Mouse (Mus musculus) hindbrain, postnatal 0 days (tissue): ENCODE measurements around the gene Ccnl1. TPM values are rescaled to one million over a fixed set of nuclear protein-coding genes. Genes with fewer than 3 reads are reported as not detected.

ENCODE experiments used
- ATAC-seq: fragments of 200-750 bp; cut with Nextera tagmentation; 2 replicates; pipeline ENCODE4 v1.8.0; 2017; ENCODE audit warnings: mild to moderate bottlenecking, moderate TSS enrichment, moderate library complexity
- DNase-seq: peaks from one replicate; pipeline ENCODE4 v3.0.0-alpha.2; 2015; ENCODE audit warnings: low spot score
- H3K27ac ChIP-seq: fragments of 300-500 bp; sonication (generic); 2 replicates; pipeline ENCODE4 v1.5.1; 2014; ENCODE audit warnings: mild to moderate bottlenecking
- H3K27me3 ChIP-seq: fragments of 300-500 bp; sonication (generic); 2 replicates; pipeline ENCODE4 v1.6.1; 2014; ENCODE audit warnings: low read length, mixed read lengths; ENCODE audit not compliant: insufficient read depth
- H3K36me3 ChIP-seq: fragments of 300-500 bp; sonication (generic); 2 replicates; pipeline ENCODE4 v1.6.1; 2014; ENCODE audit warnings: low read length, mixed read lengths; ENCODE audit not compliant: insufficient read depth
- H3K4me1 ChIP-seq: fragments of 300-500 bp; sonication (generic); 2 replicates; pipeline ENCODE4 v1.6.1; 2014; ENCODE audit warnings: antibody characterized with exemption, low read length, mixed read lengths; ENCODE audit not compliant: insufficient read depth
- H3K4me2 ChIP-seq: fragments of 300-500 bp; sonication (generic); 2 replicates; pipeline ENCODE4 v1.6.1; 2014; ENCODE audit warnings: low read depth, mild to moderate bottlenecking, low read length, moderate library complexity, mixed read lengths
- H3K4me3 ChIP-seq: fragments of 300-500 bp; sonication (generic); 2 replicates; pipeline ENCODE4 v1.5.1; 2014; ENCODE audit warnings: low read length
- H3K9ac ChIP-seq: fragments of 300-500 bp; sonication (generic); replicated peaks from 2 replicates; pipeline ENCODE4 v1.6.1; 2014; ENCODE audit warnings: mild to moderate bottlenecking, low read length, moderate library complexity, mixed read lengths
- H3K9me3 ChIP-seq: fragments of 300-500 bp; sonication (generic); 2 replicates; pipeline ENCODE4 v1.6.1; 2016; ENCODE audit warnings: low read length, mixed read lengths
- CTCF ChIP-seq: IDR thresholded peaks from 2 replicates; pipeline ENCODE4 v1.5.1; 2016; ENCODE audit warnings: antibody characterized with exemption, control low read depth, low read depth
- WGBS: fragments of 180-500 bp; shearing (Covaris S2); extraction: QIAGEN DNeasy Blood & Tissue Kit; methylation state at CpG from one replicate; pipeline ENCODE4 v1.1.7; 2014; 5-methylcytosine and 5-hydroxymethylcytosine counted together
- polyA plus RNA-seq: library from polyadenylated mRNA; unstranded; fragments of >200 nt; fragmentation: Nextera tagmentation; extraction: Ambion mirVana; gene quantifications from 2 replicates; pipeline ENCODE4 v1.2.1, GENCODE M21; 2015
- total RNA-seq: library from RNA; depleted of rRNA; stranded (reverse); fragments of >200 nt; gene quantifications from 2 replicates; pipeline ENCODE4 v1.2.3, GENCODE M21; 2014; rRNA removed

The Ccnl1 gene
- total RNA-seq, result 32.9 and 34.8 TPM in 2 replicates
- 56.8 and 56.9 TPM in 2 replicates for polyA plus RNA-seq

GRCm38 (mm10) chr3:65958102-65958839, at the start of gene Ccnl1:
Gene Ccnl1 (minus strand): TSS chr3:65958249.
- WGBS, result under 1% methylated on average over 68 of the region's 70 CpGs

GRCm38 (mm10) chr3:66004989-66005388, 46.9 kb upstream of the Ccnl1 start:
- no peaks in the 10 kb centered on the region for H3K4me1 ChIP-seq
- DNase-seq (no peak), ATAC-seq (no peak)
- no peaks in the 10 kb centered on the region for H3K9me3 ChIP-seq
- H3K4me3 ChIP-seq, result no peak overlapping the region
- WGBS, result 82% methylated on average over 4 of the region's 4 CpGs
- no peak overlapping the region for H3K9ac ChIP-seq
- no peak overlapping the region for H3K27ac ChIP-seq
- no peak for TF ChIP-seq CTCF
- H3K36me3 ChIP-seq, result no peaks in the 10 kb centered on the region
- no peaks in the 10 kb centered on the region for H3K27me3 ChIP-seq
- no peak overlapping the region for H3K4me2 ChIP-seq

More at GRCm38 (mm10) chr3:65958102-65958839, at the start of gene Ccnl1:
- Histone ChIP-seq H3K27ac (peak within 1 kb of the TSS; percentile 100), H3K4me2 (peak within 1 kb of the TSS; percentile 82), H3K36me3 (peaks cover 9% of the 10 kb centered on the region), H3K4me1 (peaks cover 5% of the 10 kb centered on the region; the same call in 1 of the 2 replicates), H3K27me3 (no peaks in the 10 kb centered on the region), H3K4me3 (peak within 1 kb of the TSS; percentile 97), H3K9ac (peak within 1 kb of the TSS; percentile 99), H3K9me3 (no peaks in the 10 kb centered on the region)
- DNase-seq (peak; percentile 98), ATAC-seq (peak; percentile 96)
- no peak for TF ChIP-seq CTCF

GRCm38 (mm10) chr3:66004220-66004951, 46.3 kb upstream of the Ccnl1 start:
- H3K4me3 ChIP-seq, result no peak overlapping the region
- peak; percentile 45 for TF ChIP-seq CTCF
- no peak overlapping the region for H3K4me2 ChIP-seq
- DNase-seq (peak; percentile 70), ATAC-seq (peak; percentile 51)
- no peak overlapping the region for H3K27ac ChIP-seq
- no peaks in the 10 kb centered on the region for H3K4me1 ChIP-seq
- no peak overlapping the region for H3K9ac ChIP-seq
- 62% methylated on average over 7 of the region's 7 CpGs for WGBS
- H3K9me3 ChIP-seq, result no peaks in the 10 kb centered on the region
- H3K36me3 ChIP-seq, result no peaks in the 10 kb centered on the region
- H3K27me3 ChIP-seq, result no peaks in the 10 kb centered on the region

- WGBS, result 90% methylated on average over 2 of the region's 2 CpGs
- ATAC-seq (no peak), DNase-seq (no peak)
- Histone ChIP-seq H3K9me3 (no peaks in the 10 kb centered on the region), H3K27me3 (no peaks in the 10 kb centered on the region), H3K4me1 (no peaks in the 10 kb centered on the region), H3K4me2 (no peak overlapping the region), H3K36me3 (no peaks in the 10 kb centered on the region), H3K9ac (no peak overlapping the region), H3K27ac (no peak overlapping the region), H3K4me3 (no peak overlapping the region)
- TF ChIP-seq CTCF, result no peak
These were observed 42.4 kb upstream of the Ccnl1 start for GRCm38 (mm10) chr3:66000400-66000799.

- H3K27me3 ChIP-seq, result no peaks in the 10 kb centered on the region
- H3K4me3 ChIP-seq, result no peak overlapping the region
- DNase-seq, result no peak
- H3K9ac ChIP-seq, result no peak overlapping the region
- no peak for ATAC-seq
- H3K27ac ChIP-seq, result no peak overlapping the region
- no peaks in the 10 kb centered on the region for H3K4me1 ChIP-seq
- H3K4me2 ChIP-seq, result no peak overlapping the region
- no peaks in the 10 kb centered on the region for H3K36me3 ChIP-seq
- TF ChIP-seq CTCF, result no peak
- 73% methylated on average over 7 of the region's 7 CpGs for WGBS
- H3K9me3 ChIP-seq, result no peaks in the 10 kb centered on the region
These were observed 39.4 kb upstream of the Ccnl1 start for GRCm38 (mm10) chr3:65997360-65998008.

GRCm38 (mm10) chr3:65992395-65993340, 34.6 kb upstream of the Ccnl1 start:
- no peak for TF ChIP-seq CTCF
- Histone ChIP-seq H3K4me2 (no peak overlapping the region), H3K9ac (no peak overlapping the region), H3K4me1 (no peaks in the 10 kb centered on the region), H3K9me3 (no peaks in the 10 kb centered on the region), H3K36me3 (no peaks in the 10 kb centered on the region), H3K4me3 (no peak overlapping the region), H3K27ac (no peak overlapping the region; the same call in 1 of the 2 replicates), H3K27me3 (no peaks in the 10 kb centered on the region)
- DNase-seq, result peak; percentile 5
- ATAC-seq, result no peak
- WGBS, result 66% methylated on average over 11 of the region's 11 CpGs
